ENCODE assay signal across 8 mouse cellular contexts in genomic region chr11:30198091-30198675, GRCm38 (mm10).
DNase-seq lines count a peak whose midpoint lies in the region; ATAC-seq and TF ChIP-seq lines count a peak whose summit lies in the region.

No protein-coding gene starts in this region.

- H3K4me3 ChIP-seq in heart, embryonic 10.5 days, result peak overlapping the region; percentile 73
- H3K4me3 ChIP-seq in lung, postnatal 0 days (ENCODE audit: low read depth, low read length), result peak overlapping the region; percentile 38

- H3K27me3 ChIP-seq in heart, embryonic 10.5 days (ENCODE audit: insufficient read depth, poor library complexity, severe bottlenecking), result no peaks in the 10 kb centered on the region
- no peaks in the 10 kb centered on the region for H3K27me3 ChIP-seq in lung, postnatal 0 days (replicated peaks; ENCODE audit: insufficient read depth, low read length)

- peak; percentile 19 for DNase-seq in right cerebral cortex, adult 18-20 months
- no peak for DNase-seq in right cerebral cortex, postnatal 36 days (ENCODE audit: low spot score in 2 of 2)
- peak; percentile 91 for DNase-seq in embryo, embryonic 11 days
- peak; percentile 93 for DNase-seq in heart, embryonic 10.5 days (ENCODE audit: low spot score)
- peak; percentile 75 to 81 for DNase-seq in kidney, adult 8-10 months
- peak; percentile 73 for DNase-seq in lung, postnatal 0 days (ENCODE audit: low spot score)
- peak; percentile 42 for DNase-seq in ovary, adult 18-20 months (ENCODE audit: low spot score)
- peak; percentile 91 for DNase-seq in thymus, postnatal 14 days

- no peak for TF ChIP-seq EP300 in lung, postnatal 0 days (IDR thresholded peaks at IDR 0.05)

- peaks cover 22% of the 10 kb centered on the region for H3K36me3 ChIP-seq in heart, embryonic 10.5 days
- H3K36me3 ChIP-seq in lung, postnatal 0 days (ENCODE audit: insufficient read depth, low read length), result peaks cover 5% of the 10 kb centered on the region; the same call in 1 of the 2 replicates

- peak overlapping the region; percentile 88 for H3K27ac ChIP-seq in heart, embryonic 10.5 days
- peak overlapping the region; percentile 82 for H3K27ac ChIP-seq in lung, postnatal 0 days (ENCODE audit: low read length)

- H3K4me2 ChIP-seq in lung, postnatal 0 days (replicated peaks; ENCODE audit: low read depth, low read length), result peak overlapping the region; percentile 57

- peak; percentile 22; the same call in 1 of the 2 replicates for TF ChIP-seq CTCF in lung, postnatal 0 days (IDR thresholded peaks at IDR 0.05)

- peak; percentile 82 for ATAC-seq in lung, postnatal 0 days

- H3K9me3 ChIP-seq in heart, embryonic 10.5 days, result no peaks in the 10 kb centered on the region
- H3K9me3 ChIP-seq in lung, postnatal 0 days (ENCODE audit: low read length), result no peaks in the 10 kb centered on the region

- peaks cover 40% of the 10 kb centered on the region for H3K4me1 ChIP-seq in heart, embryonic 10.5 days
- H3K4me1 ChIP-seq in lung, postnatal 0 days (ENCODE audit: insufficient read depth, low read depth, low read length), result peaks cover 21% of the 10 kb centered on the region; the same call in 1 of the 2 replicates

- H3K9ac ChIP-seq in lung, postnatal 0 days (replicated peaks; ENCODE audit: low read depth), result 0 out of 2 replicates have a peak overlapping the region, but pooled peaks have one; percentile 12

- under 1% methylated on average over 34 of the region's 34 CpGs for WGBS in heart, embryonic 10.5 days
- 5% methylated on average over 34 of the region's 34 CpGs for WGBS in lung, postnatal 0 days

Comparison
In these comparisons a context has a peak if more than half of its experiments do, and no peak if none do; other contexts are left out.
1. DNase-seq: peak in right cerebral cortex, adult 18-20 months (single experiment), embryo, embryonic 11 days (single experiment), heart, embryonic 10.5 days (single experiment), kidney, adult 8-10 months (2 of 2), lung, postnatal 0 days (single experiment), ovary, adult 18-20 months (single experiment) and thymus, postnatal 14 days (single experiment); none in right cerebral cortex, postnatal 36 days (0 of 2).